Mouse (Mus musculus) kidney, embryonic 16.5 days (tissue): Measurements from ENCODE around the gene Tmem169. TPM values are rescaled to one million over a fixed set of nuclear protein-coding genes. Genes with fewer than 3 reads are reported as not detected.

Experiments used
- ATAC-seq: fragments of 200-750 bp; cut with Nextera tagmentation; 2 replicates; pipeline ENCODE4 v1.8.0; 2017; ENCODE audit warnings: moderate TSS enrichment; ENCODE audit not compliant: low FRiP score, low TSS enrichment
- H3K27ac ChIP-seq: fragments of 300-500 bp; sonication (generic); 2 replicates; pipeline ENCODE4 v1.5.1; 2014; ENCODE audit warnings: low read length
- H3K27me3 ChIP-seq: fragments of 300-500 bp; sonication (generic); 2 replicates; pipeline ENCODE4 v1.6.1; 2014; ENCODE audit warnings: low read length, control low read depth, mixed read lengths; ENCODE audit not compliant: insufficient read depth
- H3K36me3 ChIP-seq: fragments of 300-500 bp; sonication (generic); 2 replicates; pipeline ENCODE4 v1.6.1; 2014; ENCODE audit warnings: low read length, control low read depth, mixed read lengths; ENCODE audit not compliant: insufficient read depth
- H3K4me1 ChIP-seq: fragments of 300-500 bp; sonication (generic); 2 replicates; pipeline ENCODE4 v1.6.1; 2014; ENCODE audit warnings: low read length, control low read depth, mixed read lengths; ENCODE audit not compliant: insufficient read depth
- H3K4me2 ChIP-seq: fragments of 300-500 bp; sonication (generic); replicated peaks from 2 replicates; pipeline ENCODE4 v1.6.1; 2014; ENCODE audit warnings: low read depth, low read length
- H3K4me3 ChIP-seq: fragments of 300-500 bp; sonication (generic); 2 replicates; pipeline ENCODE4 v1.5.1; 2014; ENCODE audit warnings: mild to moderate bottlenecking, low read length
- H3K9ac ChIP-seq: fragments of 300-500 bp; sonication (generic); replicated peaks from 2 replicates; pipeline ENCODE4 v1.6.1; 2014; ENCODE audit warnings: low read length
- H3K9me3 ChIP-seq: fragments of 300-500 bp; sonication (generic); 2 replicates; pipeline ENCODE4 v1.6.1; 2016; ENCODE audit warnings: low read length, control low read depth
- WGBS: fragments of 180-500 bp; shearing (Covaris S2); extraction: QIAGEN DNeasy Blood & Tissue Kit; methylation state at CpG from one replicate; pipeline ENCODE4 v1.1.7; 2014; 5-methylcytosine and 5-hydroxymethylcytosine counted together
- polyA plus RNA-seq: library from polyadenylated mRNA; unstranded; fragments of >200 nt; fragmentation: Nextera tagmentation; extraction: Ambion mirVana; gene quantifications from 2 replicates; pipeline ENCODE4 v1.2.1, GENCODE M21; 2015

The Tmem169 gene
- polyA plus RNA-seq, 1 experiment from 2014 or later: 5.9 TPM

GRCm38 (mm10) chr1:72282604-72283003 is 1.6 kb upstream of the Tmem169 start:
- no peak for ATAC-seq
- Histone ChIP-seq H3K4me1 (peaks cover 7% of the 10 kb centered on the region; the same call in 1 of the 2 replicates), H3K4me3 (no peak overlapping the region), H3K27me3 (no peaks in the 10 kb centered on the region), H3K9me3 (no peaks in the 10 kb centered on the region), H3K4me2 (no peak overlapping the region), H3K36me3 (no peaks in the 10 kb centered on the region), H3K27ac (no peak overlapping the region), H3K9ac (no peak overlapping the region)
- 52% methylated on average over 1 of the region's 1 CpGs for WGBS

DNA sequence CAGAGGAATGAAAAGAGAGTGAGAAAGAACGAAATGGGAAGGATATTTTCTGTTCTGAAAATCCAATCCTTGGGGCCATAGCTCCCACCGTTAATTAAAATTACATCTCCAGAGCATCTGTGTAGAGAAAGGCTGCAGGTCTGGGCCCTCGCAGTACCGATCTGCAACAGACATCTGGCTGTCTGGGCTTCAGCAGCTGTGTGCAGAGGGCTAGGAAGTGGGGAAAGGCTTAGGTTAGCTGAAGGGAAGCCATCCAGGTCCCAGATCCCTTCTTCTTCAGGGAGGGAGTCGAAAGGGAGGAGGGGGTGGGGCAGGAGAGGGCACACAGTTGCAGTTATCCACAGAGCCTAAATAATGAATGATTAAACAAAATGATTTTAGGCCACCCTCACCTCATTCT is 370 bp downstream of the Tmem169 start:
- Histone ChIP-seq H3K9me3 (no peaks in the 10 kb centered on the region), H3K27ac (no peak overlapping the region), H3K36me3 (no peaks in the 10 kb centered on the region), H3K4me1 (peaks cover 7% of the 10 kb centered on the region; the same call in 1 of the 2 replicates), H3K4me3 (peak overlapping the region; percentile 74), H3K4me2 (peak overlapping the region; percentile 89), H3K27me3 (no peaks in the 10 kb centered on the region), H3K9ac (peak overlapping the region; percentile 55)
- WGBS: 4% methylated on average over 5 of the region's 5 CpGs
- ATAC-seq: 0 out of 2 replicates have a peak, but pooled peaks have one; percentile 14

GRCm38 (mm10) chr1:72286904-72287303 is 2.7 kb downstream of the Tmem169 start:
- Histone ChIP-seq H3K9me3 (no peaks in the 10 kb centered on the region), H3K36me3 (no peaks in the 10 kb centered on the region), H3K4me3 (no peak overlapping the region), H3K4me2 (no peak overlapping the region), H3K9ac (0 out of 2 replicates have a peak overlapping the region, but pooled peaks have one; percentile 27), H3K27me3 (no peaks in the 10 kb centered on the region), H3K4me1 (peaks cover 7% of the 10 kb centered on the region; the same call in 1 of the 2 replicates), H3K27ac (peak overlapping the region; percentile 91)
- no peak for ATAC-seq
- 28% methylated on average over 5 of the region's 5 CpGs for WGBS

GRCm38 (mm10) chr1:72287893-72288292 is 3.7 kb downstream of the Tmem169 start:
- H3K27me3 ChIP-seq: no peaks in the 10 kb centered on the region
- no peaks in the 10 kb centered on the region for H3K36me3 ChIP-seq
- H3K9ac ChIP-seq: no peak overlapping the region
- peaks cover 7% of the 10 kb centered on the region; the same call in 1 of the 2 replicates for H3K4me1 ChIP-seq
- H3K9me3 ChIP-seq: no peaks in the 10 kb centered on the region
- H3K4me3 ChIP-seq: no peak overlapping the region
- H3K4me2 ChIP-seq: no peak overlapping the region; the same call in 1 of the 2 replicates
- WGBS: 64% methylated on average over 4 of the region's 4 CpGs
- peak overlapping the region; percentile 91 for H3K27ac ChIP-seq
- ATAC-seq: peak; percentile 12; the same call in 1 of the 2 replicates

DNA sequence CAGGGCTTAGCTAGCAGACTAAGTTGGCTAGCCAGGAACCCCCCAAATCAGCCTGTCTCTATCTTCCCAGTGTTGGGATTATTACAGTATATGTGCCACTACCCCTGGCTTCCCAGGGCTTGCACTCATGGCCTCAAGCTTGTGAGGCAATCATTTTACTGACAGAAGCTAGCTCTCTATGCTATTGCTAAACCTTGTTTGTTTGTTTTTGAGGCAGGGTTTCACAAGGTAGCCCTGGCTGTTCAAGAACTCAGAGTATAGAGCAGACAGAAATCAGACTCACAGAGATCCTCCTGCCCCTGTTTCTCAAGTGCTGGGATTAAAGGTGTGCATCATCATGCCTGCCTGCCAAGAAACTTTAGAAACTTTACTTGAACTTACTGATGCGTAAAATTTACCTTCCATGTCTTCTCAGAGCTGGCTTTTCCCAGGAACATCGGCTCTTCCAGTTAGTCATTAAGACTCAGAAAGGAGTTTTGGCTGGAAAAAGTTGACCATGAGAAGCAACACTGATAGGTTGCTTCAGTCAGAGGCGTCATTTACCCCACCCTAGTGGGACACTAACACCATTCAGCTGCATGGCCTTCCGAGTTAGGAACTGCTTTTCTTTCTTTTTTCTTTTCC is 4.5 kb downstream of the Tmem169 start:
- no peak overlapping the region for H3K9ac ChIP-seq
- H3K27ac ChIP-seq: peak overlapping the region; percentile 91

GRCm38 (mm10) chr1:72290896-72291295 is 6.7 kb downstream of the Tmem169 start:
- Histone ChIP-seq H3K4me1 (peaks cover 7% of the 10 kb centered on the region; the same call in 1 of the 2 replicates), H3K36me3 (no peaks in the 10 kb centered on the region), H3K9ac (no peak overlapping the region), H3K27ac (no peak overlapping the region), H3K9me3 (no peaks in the 10 kb centered on the region), H3K27me3 (no peaks in the 10 kb centered on the region), H3K4me2 (no peak overlapping the region), H3K4me3 (no peak overlapping the region)
- no peak for ATAC-seq
- WGBS: 91% methylated on average over 4 of the region's 4 CpGs

More for the DNA sequence above, 4.5 kb downstream of the Tmem169 start:
- Histone ChIP-seq H3K27me3 (no peaks in the 10 kb centered on the region), H3K4me1 (peaks cover 7% of the 10 kb centered on the region; the same call in 1 of the 2 replicates), H3K4me2 (no peak overlapping the region), H3K9me3 (no peaks in the 10 kb centered on the region), H3K36me3 (no peaks in the 10 kb centered on the region), H3K4me3 (no peak overlapping the region)
- no peak for ATAC-seq
- WGBS: 60% methylated on average over 4 of the region's 4 CpGs

DNA sequence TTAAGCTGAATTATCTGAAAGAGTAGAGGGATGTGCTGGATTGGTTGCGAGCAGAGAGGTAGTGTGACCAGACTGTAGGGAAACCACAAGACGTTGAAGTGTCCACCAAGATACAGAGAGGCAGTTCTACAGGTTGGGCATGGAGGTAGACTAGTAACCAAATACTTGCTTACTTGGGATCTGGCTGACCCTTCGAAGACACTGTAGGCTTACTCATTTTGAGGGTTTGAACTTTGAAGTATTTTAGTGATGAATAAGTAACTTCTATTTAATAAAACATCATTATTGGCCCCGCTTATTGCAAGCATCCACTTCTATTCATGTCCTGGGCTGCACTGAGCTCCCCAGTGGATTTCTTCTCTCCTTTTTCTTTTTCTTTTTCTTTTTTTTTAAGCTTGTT is 7.3 kb downstream of the Tmem169 start:
- ATAC-seq: no peak
- H3K27ac ChIP-seq: no peak overlapping the region
- H3K4me1 ChIP-seq: peaks cover 7% of the 10 kb centered on the region; the same call in 1 of the 2 replicates
- H3K9me3 ChIP-seq: no peaks in the 10 kb centered on the region
- no peaks in the 10 kb centered on the region for H3K36me3 ChIP-seq
- no peak overlapping the region for H3K4me2 ChIP-seq
- H3K9ac ChIP-seq: no peak overlapping the region
- WGBS: 97% methylated on average over 4 of the region's 4 CpGs
- H3K27me3 ChIP-seq: no peaks in the 10 kb centered on the region
- H3K4me3 ChIP-seq: no peak overlapping the region

GRCm38 (mm10) chr1:72291925-72292324 is 7.8 kb downstream of the Tmem169 start:
- Histone ChIP-seq H3K9ac (no peak overlapping the region), H3K27me3 (no peaks in the 10 kb centered on the region), H3K4me1 (peaks cover 5% of the 10 kb centered on the region; the same call in 1 of the 2 replicates), H3K4me3 (no peak overlapping the region), H3K36me3 (no peaks in the 10 kb centered on the region), H3K27ac (no peak overlapping the region), H3K9me3 (no peaks in the 10 kb centered on the region), H3K4me2 (no peak overlapping the region)
- 78% methylated on average over 2 of the region's 2 CpGs for WGBS
- ATAC-seq: no peak

DNA sequence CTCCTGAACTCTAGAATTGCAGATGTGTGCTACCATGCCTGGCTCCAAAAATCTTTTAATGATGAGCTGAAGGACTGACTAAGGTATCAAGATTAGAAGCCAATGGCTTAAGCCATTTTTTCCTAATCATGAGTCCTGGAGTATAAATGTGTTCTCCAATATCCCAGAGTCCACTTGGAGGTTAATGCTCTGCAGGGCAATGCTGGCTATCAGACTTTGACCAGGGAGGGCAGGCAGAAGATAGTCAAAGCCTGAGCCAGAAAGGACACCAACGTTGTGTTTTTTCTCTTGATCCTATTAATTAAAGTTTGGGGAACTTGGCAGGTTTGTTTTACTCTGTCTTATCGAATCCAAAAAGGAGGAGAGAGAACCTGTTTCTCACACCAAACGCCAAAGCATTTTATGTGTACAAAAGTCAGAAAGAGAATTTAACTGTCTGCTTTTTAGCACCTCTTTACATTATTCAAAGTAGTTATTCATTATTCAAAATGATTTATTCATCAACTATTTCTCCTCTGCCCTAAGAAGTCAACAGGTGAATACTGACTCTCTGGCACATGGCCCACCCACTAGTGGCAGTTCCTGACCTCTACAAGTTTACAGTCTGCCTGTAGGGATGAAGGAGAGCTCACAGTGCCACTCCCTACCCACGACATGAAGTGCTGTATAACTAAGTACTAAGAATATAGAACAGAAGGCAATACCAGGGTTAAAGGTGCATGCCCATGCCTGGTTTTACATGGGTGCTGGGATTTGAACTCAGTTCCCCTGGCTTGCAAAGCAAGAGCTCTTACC is 9.9 kb downstream of the Tmem169 start:
- no peak for ATAC-seq
- H3K4me3 ChIP-seq: no peak overlapping the region
- H3K27ac ChIP-seq: no peak overlapping the region
- no peak overlapping the region for H3K9ac ChIP-seq
- 55% methylated on average over 4 of the region's 4 CpGs for WGBS
- H3K9me3 ChIP-seq: no peaks in the 10 kb centered on the region
- H3K4me1 ChIP-seq: no peaks in the 10 kb centered on the region
- H3K4me2 ChIP-seq: no peak overlapping the region
- no peaks in the 10 kb centered on the region for H3K36me3 ChIP-seq
- H3K27me3 ChIP-seq: no peaks in the 10 kb centered on the region

DNA sequence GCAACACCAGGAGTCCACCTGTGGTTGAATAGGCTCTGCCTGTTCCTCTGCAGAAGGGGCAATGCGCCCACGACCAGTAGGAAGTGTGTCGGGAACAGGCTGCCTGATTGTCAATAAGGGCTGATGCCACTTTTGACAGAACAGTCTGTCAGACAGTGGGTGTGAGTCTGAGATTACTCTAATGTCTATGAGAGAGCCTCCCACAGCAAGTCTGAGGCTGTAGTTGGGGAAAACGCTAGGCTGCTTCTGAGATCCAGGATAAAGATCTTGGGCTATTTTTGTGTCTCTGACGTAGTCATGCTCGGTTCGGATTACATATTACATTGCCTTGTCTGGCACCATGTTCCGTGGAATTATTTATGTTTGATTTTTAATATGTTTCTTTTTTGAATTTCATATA is 11.6 kb downstream of the Tmem169 start:
- WGBS: 74% methylated on average over 8 of the region's 8 CpGs
- ATAC-seq: no peak
- H3K9ac ChIP-seq: no peak overlapping the region
- H3K36me3 ChIP-seq: no peaks in the 10 kb centered on the region
- H3K4me2 ChIP-seq: no peak overlapping the region
- H3K27ac ChIP-seq: no peak overlapping the region
- no peak overlapping the region for H3K4me3 ChIP-seq
- H3K4me1 ChIP-seq: no peaks in the 10 kb centered on the region
- no peaks in the 10 kb centered on the region for H3K9me3 ChIP-seq
- H3K27me3 ChIP-seq: no peaks in the 10 kb centered on the region
